Mouse (Mus musculus): ENCODE measurements around the gene Atad2b. TPM values are rescaled to one million over a fixed set of nuclear protein-coding genes. Genes with fewer than 3 reads are reported as not detected.
A peak's percentile ranks its signal among the peaks of the same experiment; 100 is the strongest.

Atad2b gene
- polyA plus RNA-seq, 1 experiment from 2014 or later, result 15.0 TPM

DNA sequence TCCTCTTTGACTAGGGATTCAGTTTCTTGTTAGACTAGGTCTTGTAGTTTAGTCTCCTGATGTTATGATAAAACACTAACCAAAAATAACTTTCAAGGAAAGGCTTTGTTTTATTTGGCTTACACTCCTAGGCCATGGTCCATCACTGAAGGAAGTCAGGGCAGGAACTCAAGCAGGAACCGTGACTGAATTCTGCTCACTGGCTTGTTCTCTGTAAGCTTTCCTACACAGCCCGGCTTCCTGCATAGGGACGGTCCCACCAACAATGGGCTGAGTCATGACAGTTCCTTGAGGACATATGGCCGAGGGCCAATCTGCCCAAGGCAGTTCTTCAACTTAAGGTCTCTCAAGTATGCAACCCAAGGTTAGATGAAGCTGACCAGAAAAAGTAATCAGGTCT lies 5.4 kb upstream of the Atad2b start:
- Histone ChIP-seq H3K4me2 (ENCODE audit: low read length) (no peak overlapping the region), H3K9ac (ENCODE audit: low read length) (no peak overlapping the region), H3K27me3 (ENCODE audit: control insufficient read depth, insufficient read depth, low read length) (no peaks in the 10 kb centered on the region), H3K27ac (replicated peaks in 1 of 2; ENCODE audit: control insufficient read depth in 1 of 2, insufficient read depth in 1 of 2, low read depth in 2 of 2, low read length in 2 of 2) (no peak overlapping the region), H3K4me3 (ENCODE audit: control insufficient read depth in 1 of 2, insufficient read depth in 1 of 2, low read depth in 1 of 2, low read length in 2 of 2) (no peak overlapping the region), H3K4me1 (ENCODE audit: control insufficient read depth in 2 of 2, insufficient read depth in 2 of 2, low read length in 2 of 2) (no peaks in the 10 kb centered on the region; a peak in 1 of 4 replicates), H3K9me3 (ENCODE audit: control insufficient read depth, low read length) (no peaks in the 10 kb centered on the region), H3K36me3 (ENCODE audit: control insufficient read depth, insufficient read depth, low read length) (no peaks in the 10 kb centered on the region)
- no peak for ATAC-seq (ENCODE audit: insufficient number of reproducible peaks, insufficient read depth, low FRiP score, low read depth)
- 67% methylated on average over 4 of the region's 4 CpGs for WGBS

DNA sequence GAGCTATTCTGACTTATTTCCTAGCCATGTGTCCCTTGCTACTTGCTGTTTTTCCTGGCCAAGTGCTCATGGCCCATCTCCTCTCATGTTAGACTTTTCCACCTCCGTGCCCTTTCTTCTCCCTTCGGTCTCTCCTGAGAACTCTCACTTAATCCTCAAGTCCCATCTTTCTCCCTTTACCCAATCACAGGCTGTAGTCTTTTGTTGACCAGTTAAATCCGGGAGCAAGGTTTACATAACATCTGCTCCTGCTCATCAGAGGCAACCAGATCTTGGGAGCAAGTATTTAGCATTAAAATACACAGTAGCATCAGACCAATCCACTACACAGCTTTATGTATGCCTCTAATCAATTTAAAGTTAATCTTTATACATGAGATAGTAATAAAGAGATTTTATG lies 2.7 kb upstream of the Atad2b start:
- no peak overlapping the region for H3K4me3 ChIP-seq (ENCODE audit: control insufficient read depth in 1 of 2, insufficient read depth in 1 of 2, low read depth in 1 of 2, low read length in 2 of 2)
- no peak overlapping the region for H3K27ac ChIP-seq (replicated peaks in 1 of 2; ENCODE audit: control insufficient read depth in 1 of 2, insufficient read depth in 1 of 2, low read depth in 2 of 2, low read length in 2 of 2)
- H3K9ac ChIP-seq (ENCODE audit: low read length), result no peak overlapping the region
- H3K4me2 ChIP-seq (ENCODE audit: low read length), result no peak overlapping the region
- 74% methylated on average over 3 of the region's 3 CpGs for WGBS
- H3K9me3 ChIP-seq (ENCODE audit: control insufficient read depth, low read length), result no peaks in the 10 kb centered on the region
- H3K36me3 ChIP-seq (ENCODE audit: control insufficient read depth, insufficient read depth, low read length), result no peaks in the 10 kb centered on the region
- ATAC-seq (ENCODE audit: insufficient number of reproducible peaks, insufficient read depth, low FRiP score, low read depth), result no peak
- peaks cover 0 to 5% of the 10 kb centered on the region in 2 experiments; a peak in 2 of 4 replicates for H3K4me1 ChIP-seq (ENCODE audit: control insufficient read depth in 2 of 2, insufficient read depth in 2 of 2, low read length in 2 of 2)
- H3K27me3 ChIP-seq (ENCODE audit: control insufficient read depth, insufficient read depth, low read length), result no peaks in the 10 kb centered on the region

DNA sequence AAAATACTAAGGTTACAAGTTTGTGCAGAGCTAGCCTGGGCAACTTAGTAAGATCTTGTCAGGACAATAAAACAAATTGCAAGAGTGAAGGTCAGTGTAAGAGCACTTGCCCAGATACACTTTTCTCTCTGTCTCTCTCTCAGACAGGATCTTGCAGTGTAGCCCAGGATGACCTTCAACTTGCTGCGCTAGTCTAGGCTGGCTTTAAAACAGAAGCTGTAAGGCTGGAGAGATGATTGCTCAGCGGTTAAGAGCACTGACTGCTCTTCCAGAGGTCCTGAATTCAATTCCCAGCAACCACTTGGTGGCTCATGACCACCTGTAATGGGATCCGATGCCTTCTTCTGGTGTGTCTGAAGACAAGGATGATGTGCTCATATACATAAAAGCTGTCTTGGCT lies 2.2 kb upstream of the Atad2b start:
- H3K4me3 ChIP-seq (ENCODE audit: control insufficient read depth in 1 of 2, insufficient read depth in 1 of 2, low read depth in 1 of 2, low read length in 2 of 2), result no peak overlapping the region
- no peaks in the 10 kb centered on the region for H3K9me3 ChIP-seq (ENCODE audit: control insufficient read depth, low read length)
- no peaks in the 10 kb centered on the region for H3K27me3 ChIP-seq (ENCODE audit: control insufficient read depth, insufficient read depth, low read length)
- no peak overlapping the region for H3K4me2 ChIP-seq (ENCODE audit: low read length)
- no peak overlapping the region for H3K9ac ChIP-seq (ENCODE audit: low read length)
- peaks cover 2 to 10% of the 10 kb centered on the region in 2 experiments; a peak in 2 of 4 replicates for H3K4me1 ChIP-seq (ENCODE audit: control insufficient read depth in 2 of 2, insufficient read depth in 2 of 2, low read length in 2 of 2)
- WGBS, result 78% methylated on average over 3 of the region's 3 CpGs
- ATAC-seq (ENCODE audit: insufficient number of reproducible peaks, insufficient read depth, low FRiP score, low read depth), result no peak
- no peak overlapping the region for H3K27ac ChIP-seq (replicated peaks in 1 of 2; ENCODE audit: control insufficient read depth in 1 of 2, insufficient read depth in 1 of 2, low read depth in 2 of 2, low read length in 2 of 2)
- no peaks in the 10 kb centered on the region for H3K36me3 ChIP-seq (ENCODE audit: control insufficient read depth, insufficient read depth, low read length)

DNA sequence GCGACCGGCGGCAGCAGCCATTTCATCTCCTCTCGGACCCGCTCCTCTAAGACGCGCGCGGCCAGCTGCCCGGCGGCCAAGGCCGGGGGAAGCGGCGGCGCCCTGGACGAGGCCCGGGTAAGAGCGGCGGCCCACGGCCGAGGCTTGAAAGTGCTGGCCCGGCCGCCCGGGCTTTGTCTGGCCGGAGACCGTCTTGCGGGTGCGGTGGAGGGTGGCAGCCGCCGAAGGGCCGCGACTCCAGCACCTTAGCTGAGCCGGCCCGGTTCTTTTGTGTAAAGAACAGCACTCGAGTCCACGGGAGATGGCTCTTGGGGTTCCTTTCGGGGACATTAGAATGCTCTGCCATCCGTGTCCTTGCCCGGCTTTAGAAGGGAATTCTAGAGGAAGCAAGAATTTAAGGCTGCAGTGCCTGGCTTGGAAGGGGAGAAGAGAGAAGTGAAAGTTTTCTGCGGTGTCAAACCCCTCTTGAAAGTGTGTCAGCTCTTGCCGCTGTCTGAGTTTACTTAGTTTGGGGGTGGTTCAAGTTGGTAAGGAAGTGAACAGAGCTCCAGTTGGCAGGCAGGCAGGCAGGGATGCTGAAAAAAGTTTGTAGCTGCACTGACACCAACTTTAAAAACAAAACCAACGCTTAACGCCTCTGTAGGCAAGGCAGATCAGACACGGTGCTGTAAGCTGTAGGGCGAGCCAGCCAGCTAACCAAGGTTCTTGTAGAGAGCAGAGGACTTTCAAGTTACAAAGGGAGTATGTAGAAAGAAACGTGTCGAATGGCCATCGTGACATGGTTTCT lies 845 bp downstream of the Atad2b start:
- peak; percentile 51 for ATAC-seq (ENCODE audit: insufficient number of reproducible peaks, insufficient read depth, low FRiP score, low read depth)
- no peaks in the 10 kb centered on the region for H3K27me3 ChIP-seq (ENCODE audit: control insufficient read depth, insufficient read depth, low read length)
- under 1% methylated on average over 39 of the region's 48 CpGs for WGBS

DNA sequence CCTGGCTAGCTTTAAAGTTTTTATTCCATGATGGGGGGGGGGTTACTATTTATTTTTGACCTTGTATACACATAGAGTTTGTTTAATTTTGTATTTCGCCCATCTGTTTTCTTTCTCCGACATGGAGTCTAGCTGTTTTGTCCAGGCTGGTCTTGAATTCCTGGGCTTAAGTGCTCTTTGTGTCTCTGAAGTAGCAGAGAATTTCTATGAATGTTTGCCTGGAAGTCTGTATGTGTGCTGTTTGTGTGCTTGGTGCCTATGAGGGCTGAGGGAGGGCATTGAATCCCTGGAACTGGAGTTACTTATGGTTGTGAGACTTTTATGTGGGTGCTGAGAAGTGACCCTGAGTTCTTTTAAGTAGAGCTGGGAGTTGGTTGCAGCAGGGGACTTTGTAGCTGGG lies 11.0 kb downstream of the Atad2b start:
- no peak for ATAC-seq (ENCODE audit: insufficient number of reproducible peaks, insufficient read depth, low FRiP score, low read depth)
- no peak overlapping the region for H3K27ac ChIP-seq (replicated peaks in 1 of 2; ENCODE audit: control insufficient read depth in 1 of 2, insufficient read depth in 1 of 2, low read depth in 2 of 2, low read length in 2 of 2)
- peaks cover 3% of the 10 kb centered on the region; the same call in 1 of the 2 replicates for H3K36me3 ChIP-seq (ENCODE audit: control insufficient read depth, insufficient read depth, low read length)
- no peak overlapping the region for H3K4me3 ChIP-seq (ENCODE audit: control insufficient read depth in 1 of 2, insufficient read depth in 1 of 2, low read depth in 1 of 2, low read length in 2 of 2)
- no peaks in the 10 kb centered on the region for H3K9me3 ChIP-seq (ENCODE audit: control insufficient read depth, low read length)
- H3K4me1 ChIP-seq (ENCODE audit: control insufficient read depth in 2 of 2, insufficient read depth in 2 of 2, low read length in 2 of 2), result peaks cover 0 to under 1% of the 10 kb centered on the region in 2 experiments; a peak in 1 of 4 replicates
- WGBS, result 83% methylated on average over 2 of the region's 2 CpGs
- H3K9ac ChIP-seq (ENCODE audit: low read length), result no peak overlapping the region
- H3K27me3 ChIP-seq (ENCODE audit: control insufficient read depth, insufficient read depth, low read length), result no peaks in the 10 kb centered on the region
- H3K4me2 ChIP-seq (ENCODE audit: low read length), result no peak overlapping the region

More for the DNA sequence above, 845 bp downstream of the Atad2b start:
- H3K27ac ChIP-seq (replicated peaks in 1 of 2; ENCODE audit: control insufficient read depth in 1 of 2, insufficient read depth in 1 of 2, low read depth in 2 of 2, low read length in 2 of 2), result peak overlapping the region; percentile 93 to 98
- H3K36me3 ChIP-seq (ENCODE audit: control insufficient read depth, insufficient read depth, low read length), result no peaks in the 10 kb centered on the region
- H3K4me1 ChIP-seq (ENCODE audit: control insufficient read depth in 2 of 2, insufficient read depth in 2 of 2, low read length in 2 of 2), result peaks cover 4 to 16% of the 10 kb centered on the region in 2 experiments; a peak in 3 of 4 replicates
- H3K4me2 ChIP-seq (ENCODE audit: low read length), result peak overlapping the region; percentile 70
- H3K9me3 ChIP-seq (ENCODE audit: control insufficient read depth, low read length), result no peaks in the 10 kb centered on the region
- H3K4me3 ChIP-seq (ENCODE audit: control insufficient read depth in 1 of 2, insufficient read depth in 1 of 2, low read depth in 1 of 2, low read length in 2 of 2), result peak overlapping the region; percentile 80 to 99
- peak overlapping the region; percentile 100 for H3K9ac ChIP-seq (ENCODE audit: low read length)

DNA sequence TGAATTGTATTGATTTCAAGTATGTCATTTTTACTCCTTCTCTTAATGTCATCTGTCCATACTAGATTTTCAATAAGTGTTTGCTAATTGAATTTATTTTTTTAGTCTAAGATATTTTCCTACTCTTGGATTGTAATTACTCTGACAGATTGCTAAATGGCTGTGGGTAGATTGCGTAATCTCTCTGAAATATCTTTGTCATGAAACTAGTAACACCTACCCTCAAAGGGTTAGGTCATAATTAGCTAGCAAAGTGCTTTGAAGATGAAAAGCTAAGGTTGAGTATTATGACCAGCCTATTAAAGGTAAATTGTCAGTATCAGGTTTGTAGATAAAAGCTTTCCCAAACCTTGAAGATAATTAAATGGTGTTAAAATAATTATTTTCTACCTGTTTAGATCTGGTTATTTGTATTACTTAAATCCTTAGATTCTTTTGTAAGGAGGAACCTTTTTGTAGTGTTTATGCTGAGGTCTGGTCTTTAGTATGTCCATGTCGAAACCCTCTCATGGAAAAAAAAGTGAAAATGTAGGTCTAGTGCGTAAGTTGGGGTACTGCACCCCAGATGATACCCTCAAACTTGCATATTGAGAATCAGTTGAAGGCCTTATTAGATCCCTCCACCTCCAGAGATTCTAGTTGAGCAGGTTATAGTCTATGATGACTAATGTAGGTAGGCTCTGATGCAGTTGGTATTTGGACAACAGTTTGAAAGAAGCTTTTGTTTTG lies 13.8 kb downstream of the Atad2b start:
- ATAC-seq (ENCODE audit: insufficient number of reproducible peaks, insufficient read depth, low FRiP score, low read depth), result no peak
- Histone ChIP-seq H3K4me3 (ENCODE audit: control insufficient read depth in 1 of 2, insufficient read depth in 1 of 2, low read depth in 1 of 2, low read length in 2 of 2) (no peak overlapping the region), H3K4me2 (ENCODE audit: low read length) (no peak overlapping the region), H3K4me1 (ENCODE audit: control insufficient read depth in 2 of 2, insufficient read depth in 2 of 2, low read length in 2 of 2) (peaks cover 2 to 10% of the 10 kb centered on the region in 2 experiments; a peak in 3 of 4 replicates), H3K9me3 (ENCODE audit: control insufficient read depth, low read length) (no peaks in the 10 kb centered on the region), H3K27ac (replicated peaks in 1 of 2; ENCODE audit: control insufficient read depth in 1 of 2, insufficient read depth in 1 of 2, low read depth in 2 of 2, low read length in 2 of 2) (no peak overlapping the region), H3K9ac (ENCODE audit: low read length) (no peak overlapping the region), H3K36me3 (ENCODE audit: control insufficient read depth, insufficient read depth, low read length) (no peaks in the 10 kb centered on the region), H3K27me3 (ENCODE audit: control insufficient read depth, insufficient read depth, low read length) (no peaks in the 10 kb centered on the region)
- 99% methylated on average over 3 of the region's 3 CpGs for WGBS

DNA sequence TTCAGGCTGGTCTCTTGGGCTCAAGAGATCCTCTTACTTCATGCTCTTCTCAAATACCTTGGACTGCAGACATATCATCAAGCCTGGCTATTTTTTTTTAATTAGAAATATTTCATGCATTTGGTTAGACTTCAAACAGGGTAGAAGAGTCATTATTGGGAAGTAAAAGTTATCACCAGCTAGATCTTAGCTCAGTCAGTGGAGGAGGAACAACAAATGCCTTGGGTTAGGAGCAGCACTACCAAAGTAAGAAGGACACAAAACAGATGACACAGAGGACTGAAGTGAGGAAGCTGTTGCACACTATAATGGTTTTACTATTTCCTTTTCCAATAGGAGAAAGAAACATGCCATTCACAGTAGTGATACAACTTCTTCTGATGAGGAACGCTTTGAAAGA lies 35.1 kb downstream of the Atad2b start:
- Histone ChIP-seq H3K4me1 (ENCODE audit: control insufficient read depth in 2 of 2, insufficient read depth in 2 of 2, low read length in 2 of 2) (no peaks in the 10 kb centered on the region), H3K27me3 (ENCODE audit: control insufficient read depth, insufficient read depth, low read length) (no peaks in the 10 kb centered on the region), H3K9me3 (ENCODE audit: control insufficient read depth, low read length) (no peaks in the 10 kb centered on the region), H3K36me3 (ENCODE audit: control insufficient read depth, insufficient read depth, low read length) (peaks cover 87% of the 10 kb centered on the region), H3K4me3 (ENCODE audit: control insufficient read depth in 1 of 2, insufficient read depth in 1 of 2, low read depth in 1 of 2, low read length in 2 of 2) (no peak overlapping the region), H3K4me2 (ENCODE audit: low read length) (no peak overlapping the region), H3K27ac (replicated peaks in 1 of 2; ENCODE audit: control insufficient read depth in 1 of 2, insufficient read depth in 1 of 2, low read depth in 2 of 2, low read length in 2 of 2) (no peak overlapping the region), H3K9ac (ENCODE audit: low read length) (no peak overlapping the region)
- WGBS, result 98% methylated on average over 1 of the region's 1 CpGs
- ATAC-seq (ENCODE audit: insufficient number of reproducible peaks, insufficient read depth, low FRiP score, low read depth), result no peak
